Mouse (Mus musculus): ENCODE data around the gene Sf3b4. TPM values are rescaled to one million over a fixed set of nuclear protein-coding genes. Genes with fewer than 3 reads are reported as not detected.

Sf3b4 gene
- polyA plus RNA-seq (2014; fragmentation: Illumina TruSeq; extraction: RNeasy Lipid Tissue Mini Kit (QIAGEN cat#74804); ENCODE audit: low replicate concordance): 9.9 TPM

GRCm38 (mm10) chr3:96172197-96173178, at the start of gene Sf3b4:
Gene Sf3b4, plus strand, starts transcription at chr3:96172332.

GRCm38 (mm10) chr3:96161869-96162840, 10.0 kb upstream of the Sf3b4 start, which contains the start of gene Mtmr11:
Gene Mtmr11, plus strand, starts transcription at chr3:96162004.

GRCm38 (mm10) chr3:96180727-96181477, 8.8 kb downstream of the Sf3b4 start, which contains the start of gene Sv2a:
Gene Sv2a, plus strand, starts transcription at chr3:96181151.

GRCm38 (mm10) chr3:96219661-96220130, 47.6 kb downstream of the Sf3b4 start, which contains the start of the genes Bola1 and Hist2h2ab:
Gene Bola1, minus strand, starts transcription at chr3:96219709.
Gene Hist2h2ab, plus strand, starts transcription at chr3:96219865.

GRCm38 (mm10) chr3:96220765-96221639, 48.9 kb downstream of the Sf3b4 start, which contains the start of the genes Hist2h2ac and Hist2h2be:
Gene Hist2h2ac, minus strand, starts transcription at chr3:96220880.
Gene Hist2h2be, plus strand, starts transcription at chr3:96221119.

Other genes with a start within 250 kb of the Sf3b4 start
- 107 TPM for gene Anp32e, start 243.1 kb upstream of the Sf3b4 start, polyA plus RNA-seq (2014; fragmentation: Illumina TruSeq; extraction: RNeasy Lipid Tissue Mini Kit (QIAGEN cat#74804); ENCODE audit: low replicate concordance)
- gene Plekho1, start 176.3 kb upstream of the Sf3b4 start, polyA plus RNA-seq (2014; fragmentation: Illumina TruSeq; extraction: RNeasy Lipid Tissue Mini Kit (QIAGEN cat#74804); ENCODE audit: low replicate concordance): 2.0 TPM
- gene Vps45, start 113.9 kb upstream of the Sf3b4 start, polyA plus RNA-seq (2014; fragmentation: Illumina TruSeq; extraction: RNeasy Lipid Tissue Mini Kit (QIAGEN cat#74804); ENCODE audit: low replicate concordance): 43.1 TPM
- 18.3 TPM for gene Otud7b, start 67.8 kb upstream of the Sf3b4 start, polyA plus RNA-seq (2014; fragmentation: Illumina TruSeq; extraction: RNeasy Lipid Tissue Mini Kit (QIAGEN cat#74804); ENCODE audit: low replicate concordance)
- gene Mtmr11, start 10.3 kb upstream of the Sf3b4 start, polyA plus RNA-seq (2014; fragmentation: Illumina TruSeq; extraction: RNeasy Lipid Tissue Mini Kit (QIAGEN cat#74804); ENCODE audit: low replicate concordance): 8.0 TPM
- gene Sv2a, start 8.8 kb downstream of the Sf3b4 start, polyA plus RNA-seq (2014; fragmentation: Illumina TruSeq; extraction: RNeasy Lipid Tissue Mini Kit (QIAGEN cat#74804); ENCODE audit: low replicate concordance): 0.11 TPM
- gene Bola1, start 47.4 kb downstream of the Sf3b4 start, polyA plus RNA-seq (2014; fragmentation: Illumina TruSeq; extraction: RNeasy Lipid Tissue Mini Kit (QIAGEN cat#74804); ENCODE audit: low replicate concordance): 1.8 TPM
- not detected for gene Hist2h2ab, start 47.5 kb downstream of the Sf3b4 start, polyA plus RNA-seq (2014; fragmentation: Illumina TruSeq; extraction: RNeasy Lipid Tissue Mini Kit (QIAGEN cat#74804); ENCODE audit: low replicate concordance)
- not detected for gene Hist2h2ac, start 48.5 kb downstream of the Sf3b4 start, polyA plus RNA-seq (2014; fragmentation: Illumina TruSeq; extraction: RNeasy Lipid Tissue Mini Kit (QIAGEN cat#74804); ENCODE audit: low replicate concordance)
- 9.9 TPM for gene Hist2h2be, start 48.8 kb downstream of the Sf3b4 start, polyA plus RNA-seq (2014; fragmentation: Illumina TruSeq; extraction: RNeasy Lipid Tissue Mini Kit (QIAGEN cat#74804); ENCODE audit: low replicate concordance)
- 1.3 TPM for gene Hist2h3c2, start 66.8 kb downstream of the Sf3b4 start, polyA plus RNA-seq (2014; fragmentation: Illumina TruSeq; extraction: RNeasy Lipid Tissue Mini Kit (QIAGEN cat#74804); ENCODE audit: low replicate concordance)
- gene Hist2h2aa2, start 67.9 kb downstream of the Sf3b4 start, polyA plus RNA-seq (2014; fragmentation: Illumina TruSeq; extraction: RNeasy Lipid Tissue Mini Kit (QIAGEN cat#74804); ENCODE audit: low replicate concordance): not detected
- not detected for gene Hist2h2aa1, start 73.2 kb downstream of the Sf3b4 start, polyA plus RNA-seq (2014; fragmentation: Illumina TruSeq; extraction: RNeasy Lipid Tissue Mini Kit (QIAGEN cat#74804); ENCODE audit: low replicate concordance)
- gene Hist2h3c1, start 74.4 kb downstream of the Sf3b4 start, polyA plus RNA-seq (2014; fragmentation: Illumina TruSeq; extraction: RNeasy Lipid Tissue Mini Kit (QIAGEN cat#74804); ENCODE audit: low replicate concordance): 23.6 TPM
- not detected for gene Hist2h4, start 91.0 kb downstream of the Sf3b4 start, polyA plus RNA-seq (2014; fragmentation: Illumina TruSeq; extraction: RNeasy Lipid Tissue Mini Kit (QIAGEN cat#74804); ENCODE audit: low replicate concordance)
- gene Hist2h3b, start 96.3 kb downstream of the Sf3b4 start, polyA plus RNA-seq (2014; fragmentation: Illumina TruSeq; extraction: RNeasy Lipid Tissue Mini Kit (QIAGEN cat#74804); ENCODE audit: low replicate concordance): not detected
- not detected for gene Hist2h2bb, start 97.4 kb downstream of the Sf3b4 start, polyA plus RNA-seq (2014; fragmentation: Illumina TruSeq; extraction: RNeasy Lipid Tissue Mini Kit (QIAGEN cat#74804); ENCODE audit: low replicate concordance)
- 1.2 TPM for gene Fcgr1, start 121.6 kb downstream of the Sf3b4 start, polyA plus RNA-seq (2014; fragmentation: Illumina TruSeq; extraction: RNeasy Lipid Tissue Mini Kit (QIAGEN cat#74804); ENCODE audit: low replicate concordance)